Comparison of ENCODE assay signal across 30 mouse cellular contexts in genomic region chr10:103958183-103958582, GRCm38 (mm10).
DNase-seq lines count a peak whose midpoint lies in the region; ATAC-seq and TF ChIP-seq lines count a peak whose summit lies in the region.
"Had no signal": no experiment of that assay in that cellular context is flagged by ENCODE, and none has a peak within 500 bp of the region (broad histone marks: within the 10 kb centered on the region; RNA-seq: fewer than 3 reads in every experiment).

No protein-coding gene starts in this region.

- H3K4me1 ChIP-seq in heart, embryonic 11.5 days (ENCODE audit: control insufficient read depth, insufficient read depth, low read length) = no peaks in the 10 kb centered on the region
- no peaks in the 10 kb centered on the region for H3K4me1 ChIP-seq in heart, embryonic 16.5 days (ENCODE audit: control insufficient read depth, insufficient read depth, low read length)
- H3K4me1 ChIP-seq in stomach, embryonic 14.5 days (ENCODE audit: control insufficient read depth, insufficient read depth, low read length) = no peaks in the 10 kb centered on the region
- no peaks in the 10 kb centered on the region for H3K4me1 ChIP-seq in stomach, postnatal 0 days (replicated peaks; ENCODE audit: control insufficient read depth, insufficient read depth)
- H3K4me1 ChIP-seq: embryonic facial prominence, embryonic 12.5 days; forebrain, embryonic 12.5 days; forebrain, embryonic 15.5 days; heart, embryonic 12.5 days; hindbrain, embryonic 10.5 days; hindbrain, embryonic 13.5 days had no signal

- no peak overlapping the region for H3K27ac ChIP-seq in heart, embryonic 11.5 days (ENCODE audit: low read depth, low read length)
- no peak overlapping the region for H3K27ac ChIP-seq in heart, embryonic 16.5 days (ENCODE audit: low read length)
- no peak overlapping the region for H3K27ac ChIP-seq in stomach, embryonic 14.5 days (ENCODE audit: low read length)
- H3K27ac ChIP-seq in stomach, postnatal 0 days (replicated peaks) = no peak overlapping the region
- H3K27ac ChIP-seq: embryonic facial prominence, embryonic 12.5 days; forebrain, embryonic 12.5 days; forebrain, embryonic 15.5 days; heart, adult 2 months; hindbrain, embryonic 10.5 days; hindbrain, embryonic 13.5 days; hindbrain, postnatal 0 days had no signal

- intact Hi-C loops in heart, postnatal 25 days (cut with DNase I) = no loop called here

- no peaks in the 10 kb centered on the region for H3K36me3 ChIP-seq in heart, embryonic 11.5 days (ENCODE audit: control insufficient read depth, insufficient read depth, low read length)
- H3K36me3 ChIP-seq in heart, embryonic 16.5 days (ENCODE audit: control insufficient read depth, insufficient read depth) = no peaks in the 10 kb centered on the region
- no peaks in the 10 kb centered on the region for H3K36me3 ChIP-seq in stomach, embryonic 14.5 days (ENCODE audit: control insufficient read depth, insufficient read depth, low read length)
- H3K36me3 ChIP-seq in stomach, postnatal 0 days (ENCODE audit: control insufficient read depth, insufficient read depth, low read length) = no peaks in the 10 kb centered on the region
- H3K36me3 ChIP-seq: embryonic facial prominence, embryonic 12.5 days; forebrain, embryonic 12.5 days; forebrain, embryonic 15.5 days; G1E; heart, embryonic 12.5 days; hindbrain, embryonic 10.5 days; hindbrain, embryonic 13.5 days had no signal

- no peak overlapping the region for H3K9ac ChIP-seq in heart, embryonic 11.5 days (ENCODE audit: low read depth, low read length)
- no peak overlapping the region for H3K9ac ChIP-seq in heart, embryonic 16.5 days (ENCODE audit: low read length)
- no peak overlapping the region for H3K9ac ChIP-seq in stomach, embryonic 14.5 days (replicated peaks; ENCODE audit: low read depth, low read length)
- H3K9ac ChIP-seq in stomach, postnatal 0 days (ENCODE audit: low read length) = no peak overlapping the region
- H3K9ac ChIP-seq: embryonic facial prominence, embryonic 12.5 days; forebrain, embryonic 12.5 days; forebrain, embryonic 15.5 days; heart, embryonic 12.5 days; hindbrain, embryonic 13.5 days had no signal

- WGBS in heart, embryonic 11.5 days (ENCODE audit: insufficient replicate concordance) = 30% methylated on average over 4 of the region's 4 CpGs
- WGBS in heart, embryonic 16.5 days = 32% methylated on average over 4 of the region's 4 CpGs
- WGBS in stomach, embryonic 14.5 days = 37% methylated on average over 4 of the region's 4 CpGs
- 47% methylated on average over 4 of the region's 4 CpGs for WGBS in stomach, postnatal 0 days

- no peaks in the 10 kb centered on the region for H3K9me3 ChIP-seq in heart, embryonic 11.5 days (replicated peaks; ENCODE audit: control insufficient read depth, low read length)
- H3K9me3 ChIP-seq in heart, embryonic 16.5 days (replicated peaks; ENCODE audit: control insufficient read depth, low read length) = no peaks in the 10 kb centered on the region
- no peaks in the 10 kb centered on the region for H3K9me3 ChIP-seq in stomach, embryonic 14.5 days (ENCODE audit: control insufficient read depth, low read depth, low read length)
- no peaks in the 10 kb centered on the region for H3K9me3 ChIP-seq in stomach, postnatal 0 days (ENCODE audit: control insufficient read depth, low read length)
- H3K9me3 ChIP-seq: embryonic facial prominence, embryonic 12.5 days; forebrain, embryonic 12.5 days; forebrain, embryonic 15.5 days; G1E; heart, embryonic 12.5 days; hindbrain, embryonic 10.5 days; hindbrain, embryonic 13.5 days had no signal

- no peak for TF ChIP-seq EP300 in stomach, postnatal 0 days (optimal IDR thresholded peaks at IDR 0.05)

- TF ChIP-seq CTCF in stomach, postnatal 0 days (IDR thresholded peaks at IDR 0.05; ENCODE audit: low read depth) = no peak

- H3K4me2 ChIP-seq in heart, embryonic 11.5 days = peak overlapping the region; percentile 22
- peak overlapping the region; percentile 20; the same call in 1 of the 2 replicates for H3K4me2 ChIP-seq in heart, embryonic 16.5 days (ENCODE audit: low read depth, low read length)
- no peak overlapping the region for H3K4me2 ChIP-seq in stomach, embryonic 14.5 days (replicated peaks; ENCODE audit: low read depth, low read length)
- no peak overlapping the region for H3K4me2 ChIP-seq in stomach, postnatal 0 days (replicated peaks; ENCODE audit: low read depth)
- H3K4me2 ChIP-seq: embryonic facial prominence, embryonic 12.5 days; forebrain, embryonic 12.5 days; forebrain, embryonic 15.5 days; heart, embryonic 12.5 days; hindbrain, embryonic 13.5 days had no signal

- DNase-seq in heart, postnatal 25 days (ENCODE audit: low spot score) = no peak
- DNase-seq in heart, postnatal 4 days = no peak
- no peak for DNase-seq in stomach, postnatal 0 days (ENCODE audit: low spot score)
- no peak for DNase-seq in gastrocnemius, adult 8-10 months (ENCODE audit: low spot score in 2 of 2)
- DNase-seq: adrenal gland, postnatal 10 days; adrenal gland, postnatal 36 days; B cell, adult 2 months; cerebellum, adult 18-20 months; cerebellum, adult 9-10 months; cerebellum, postnatal 14 days; gastrocnemius, postnatal 10 days; gastrocnemius, postnatal 36 days; heart, adult 2 months; heart, postnatal 14 days; kidney, adult 11 months had no signal

- ATAC-seq in heart, embryonic 11.5 days (replicated peaks; ENCODE audit: insufficient number of reproducible peaks, low FRiP score, low TSS enrichment) = no peak
- no peak for ATAC-seq in heart, embryonic 16.5 days (replicated peaks; ENCODE audit: extremely low read depth, insufficient read depth, low FRiP score)
- ATAC-seq in stomach, embryonic 14.5 days (ENCODE audit: insufficient number of reproducible peaks, insufficient read depth, low FRiP score, low read depth) = peak; percentile 92
- ATAC-seq in stomach, postnatal 0 days (ENCODE audit: low FRiP score, low TSS enrichment) = no peak
- ATAC-seq: forebrain, embryonic 15.5 days; hindbrain, postnatal 0 days; inflammation-experienced regulatory T-cells, adult 6 months; Patski had no signal

- H3K4me3 ChIP-seq in heart, embryonic 11.5 days (ENCODE audit: low read depth, low read length) = no peak overlapping the region
- H3K4me3 ChIP-seq in heart, embryonic 16.5 days (ENCODE audit: low read length) = no peak overlapping the region
- no peak overlapping the region for H3K4me3 ChIP-seq in stomach, embryonic 14.5 days (ENCODE audit: low read depth, low read length)
- H3K4me3 ChIP-seq in stomach, postnatal 0 days (ENCODE audit: low read depth, low read length) = no peak overlapping the region
- H3K4me3 ChIP-seq: embryonic facial prominence, embryonic 12.5 days; erythroblast, embryonic 14.5 days; forebrain, embryonic 12.5 days; forebrain, embryonic 15.5 days; heart, adult 2 months; heart, embryonic 12.5 days; hindbrain, embryonic 10.5 days; hindbrain, embryonic 13.5 days had no signal

- H3K27me3 ChIP-seq in heart, embryonic 11.5 days (ENCODE audit: control insufficient read depth, insufficient read depth, low read length) = no peaks in the 10 kb centered on the region
- no peaks in the 10 kb centered on the region for H3K27me3 ChIP-seq in heart, embryonic 16.5 days (ENCODE audit: control insufficient read depth, insufficient read depth, low read length)
- no peaks in the 10 kb centered on the region for H3K27me3 ChIP-seq in stomach, embryonic 14.5 days (ENCODE audit: control insufficient read depth, insufficient read depth, low read length)
- H3K27me3 ChIP-seq in stomach, postnatal 0 days (ENCODE audit: control insufficient read depth, insufficient read depth, low read length) = no peaks in the 10 kb centered on the region
- H3K27me3 ChIP-seq: CH12.LX; embryonic facial prominence, embryonic 12.5 days; forebrain, embryonic 12.5 days; forebrain, embryonic 15.5 days; heart, embryonic 12.5 days; hindbrain, embryonic 13.5 days; Patski had no signal

Comparison
In these comparisons a context has a peak if more than half of its experiments do, and no peak if none do; other contexts are left out.
1. H3K4me2 ChIP-seq: peak in heart, embryonic 11.5 days (single experiment) and heart, embryonic 16.5 days (single experiment); none in stomach, embryonic 14.5 days (single experiment) and stomach, postnatal 0 days (single experiment).